In the genomic region with DNA sequence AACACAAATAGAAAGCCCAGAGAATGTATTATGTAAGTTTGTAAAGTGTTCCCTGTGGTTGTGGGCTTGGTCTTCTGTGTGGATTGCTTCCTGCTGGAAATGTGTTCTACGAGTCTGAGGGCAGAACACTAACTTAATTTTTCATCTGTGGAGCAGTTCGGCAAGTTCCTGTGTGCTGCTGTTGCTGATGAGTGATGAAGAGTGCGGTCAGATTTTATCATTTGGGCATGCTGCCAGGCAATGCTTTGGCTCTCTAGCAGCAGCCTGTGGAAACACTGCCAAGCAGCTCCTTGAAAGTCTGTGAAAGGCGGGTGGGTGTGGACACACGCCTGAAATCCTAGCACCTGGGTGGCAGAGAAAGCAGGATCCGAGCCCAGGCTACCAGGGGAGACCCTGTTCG, we compare ENCODE assay signal across 9 mouse cellular contexts. TPM values are rescaled to one million over a fixed set of nuclear protein-coding genes. Genes with fewer than 3 reads are reported as not detected.
DNase-seq lines count a peak whose midpoint lies in the region; ATAC-seq and TF ChIP-seq lines count a peak whose summit lies in the region.
"Had no signal": no experiment of that assay in that cellular context is flagged by ENCODE, and none has a peak within 500 bp of the region (broad histone marks: within the 10 kb centered on the region; RNA-seq: fewer than 3 reads in every experiment).

No protein-coding gene starts in this region.

- ATAC-seq in forebrain, postnatal 0 days, result no peak
- ATAC-seq in forebrain, embryonic 11.5 days (replicated peaks; ENCODE audit: low FRiP score), result no peak
- peak; percentile 65 for ATAC-seq in granulocyte monocyte progenitor cell, adult 5-6 weeks (replicated peaks; ENCODE audit: poor library complexity, severe bottlenecking)
- ATAC-seq in kidney, embryonic 16.5 days (ENCODE audit: low FRiP score, low TSS enrichment), result no peak
- peak; percentile 47; the same call in 1 of the 2 replicates for ATAC-seq in megakaryocyte-erythroid progenitor cell, adult 5-6 weeks (replicated peaks; ENCODE audit: low FRiP score, low TSS enrichment, poor library complexity, severe bottlenecking)

- H3K4me3 ChIP-seq in forebrain, postnatal 0 days (ENCODE audit: low read depth, low read length), result no peak overlapping the region
- no peak overlapping the region for H3K4me3 ChIP-seq in forebrain, embryonic 11.5 days (ENCODE audit: low read depth, low read length)
- H3K4me3 ChIP-seq in kidney, embryonic 16.5 days (ENCODE audit: low read length), result no peak overlapping the region
- H3K4me3 ChIP-seq: neural tube, embryonic 12.5 days had no signal

- TF ChIP-seq CTCF in forebrain, postnatal 0 days (IDR thresholded peaks at IDR 0.05; ENCODE audit: low read depth), result no peak

- DNase-seq in forebrain, postnatal 0 days, result peak; percentile 6
- no peak for DNase-seq in forebrain, embryonic 11.5 days (ENCODE audit: low spot score)
- peak; percentile 61 for DNase-seq in CD4-positive helper T cell, adult 2 months (ENCODE audit: low read depth, low spot score)
- DNase-seq in spleen, postnatal 36 days (ENCODE audit: low spot score in 2 of 2), result no peak
- DNase-seq in natural killer cell, adult 2 months (ENCODE audit: low spot score in 2 of 2), result no peak

- H3K9ac ChIP-seq in forebrain, postnatal 0 days, result no peak overlapping the region
- no peak overlapping the region for H3K9ac ChIP-seq in forebrain, embryonic 11.5 days (ENCODE audit: low read length)
- no peak overlapping the region; the same call in 1 of the 2 replicates for H3K9ac ChIP-seq in kidney, embryonic 16.5 days (replicated peaks; ENCODE audit: low read length)
- H3K9ac ChIP-seq: neural tube, embryonic 12.5 days had no signal

- WGBS in forebrain, postnatal 0 days, result 31% methylated on average over 7 of the region's 7 CpGs
- WGBS in forebrain, embryonic 11.5 days, result 84% methylated on average over 7 of the region's 7 CpGs
- 42% methylated on average over 7 of the region's 7 CpGs for WGBS in kidney, embryonic 16.5 days

- no peaks in the 10 kb centered on the region for H3K9me3 ChIP-seq in forebrain, postnatal 0 days (ENCODE audit: low read length)
- no peaks in the 10 kb centered on the region for H3K9me3 ChIP-seq in forebrain, embryonic 11.5 days (ENCODE audit: control insufficient read depth, low read length)
- no peaks in the 10 kb centered on the region for H3K9me3 ChIP-seq in kidney, embryonic 16.5 days (ENCODE audit: low read length)
- H3K9me3 ChIP-seq: neural tube, embryonic 12.5 days had no signal

- H3K36me3 ChIP-seq in forebrain, postnatal 0 days (ENCODE audit: insufficient read depth), result no peaks in the 10 kb centered on the region
- H3K36me3 ChIP-seq in forebrain, embryonic 11.5 days (ENCODE audit: control insufficient read depth, insufficient read depth, low read length), result no peaks in the 10 kb centered on the region
- H3K36me3 ChIP-seq in kidney, embryonic 16.5 days (ENCODE audit: insufficient read depth, low read length), result no peaks in the 10 kb centered on the region
- H3K36me3 ChIP-seq: neural tube, embryonic 12.5 days had no signal

- no peak overlapping the region for H3K27ac ChIP-seq in forebrain, postnatal 0 days (ENCODE audit: low read depth, low read length)
- no peak overlapping the region for H3K27ac ChIP-seq in forebrain, embryonic 11.5 days (ENCODE audit: low read depth, low read length)
- peak overlapping the region; percentile 53 for H3K27ac ChIP-seq in kidney, embryonic 16.5 days (ENCODE audit: low read length)
- H3K27ac ChIP-seq: neural tube, embryonic 12.5 days had no signal

- no peak overlapping the region for H3K4me2 ChIP-seq in forebrain, postnatal 0 days (ENCODE audit: low read depth)
- no peak overlapping the region for H3K4me2 ChIP-seq in forebrain, embryonic 11.5 days (ENCODE audit: low read depth, low read length, severe bottlenecking)
- no peak overlapping the region for H3K4me2 ChIP-seq in kidney, embryonic 16.5 days (replicated peaks; ENCODE audit: low read depth, low read length)
- H3K4me2 ChIP-seq: neural tube, embryonic 12.5 days had no signal

- no peaks in the 10 kb centered on the region for H3K27me3 ChIP-seq in forebrain, postnatal 0 days (ENCODE audit: insufficient read depth, low read length)
- no peaks in the 10 kb centered on the region for H3K27me3 ChIP-seq in forebrain, embryonic 11.5 days (ENCODE audit: control insufficient read depth, insufficient read depth, low read length)
- H3K27me3 ChIP-seq in kidney, embryonic 16.5 days (ENCODE audit: insufficient read depth, low read length), result no peaks in the 10 kb centered on the region
- H3K27me3 ChIP-seq: neural tube, embryonic 12.5 days had no signal

- H3K4me1 ChIP-seq in forebrain, postnatal 0 days (ENCODE audit: insufficient read depth), result no peaks in the 10 kb centered on the region
- peaks cover 10% of the 10 kb centered on the region; the same call in 1 of the 2 replicates for H3K4me1 ChIP-seq in forebrain, embryonic 11.5 days (replicated peaks; ENCODE audit: control insufficient read depth, insufficient read depth, low read length)
- peaks cover 38% of the 10 kb centered on the region for H3K4me1 ChIP-seq in kidney, embryonic 16.5 days (ENCODE audit: insufficient read depth, low read length)

RNA-seq across cellular contexts. Expression of gene Spata13, which starts 41.0 kb away (rescaled TPM):
- 28.1 and 43.6 TPM in 2 replicates for total RNA-seq in forebrain, postnatal 0 days (2014; rRNA removed)
- 10.7 and 17.3 TPM in 2 replicates for polyA plus RNA-seq in forebrain, postnatal 0 days (2015; fragmentation: Nextera tagmentation; extraction: Ambion mirVana)
- 136 and 137 TPM in 2 replicates for polyA plus RNA-seq in forebrain, embryonic 11.5 days (2014; fragmentation: Nextera tagmentation; extraction: Ambion mirVana)
- 21.4 and 24.0 TPM in 2 replicates for total RNA-seq in granulocyte monocyte progenitor cell, adult 5-6 weeks (2014; fragmentation: Nextera tagmentation)
- 37.4 and 39.3 TPM in 2 replicates for total RNA-seq in granulocyte monocyte progenitor cell, adult 5-6 weeks (2017)
- 67.5 and 68.1 TPM in 2 replicates for polyA plus RNA-seq in kidney, embryonic 16.5 days (2015; fragmentation: Nextera tagmentation; extraction: Ambion mirVana)
- 1.7 and 2.7 TPM in 2 replicates for total RNA-seq in megakaryocyte-erythroid progenitor cell, adult 5-6 weeks (2014; fragmentation: Nextera tagmentation)
- 3.0 and 3.4 TPM in 2 replicates for total RNA-seq in megakaryocyte-erythroid progenitor cell, adult 5-6 weeks (2017)

Comparison
In these comparisons a context has a peak if more than half of its experiments do, and no peak if none do; other contexts are left out.
1. DNase-seq: peak in forebrain, postnatal 0 days (single experiment) and CD4-positive helper T cell, adult 2 months (single experiment); none in forebrain, embryonic 11.5 days (single experiment), spleen, postnatal 36 days (0 of 2) and natural killer cell, adult 2 months (0 of 2).
2. ATAC-seq: peak in granulocyte monocyte progenitor cell, adult 5-6 weeks (single experiment) and megakaryocyte-erythroid progenitor cell, adult 5-6 weeks (single experiment); none in forebrain, postnatal 0 days (single experiment), forebrain, embryonic 11.5 days (single experiment) and kidney, embryonic 16.5 days (single experiment).